Mouse (Mus musculus): ENCODE results near the gene Tex2.
"Not testable (repeated sequence)": the region's sequence is repeated elsewhere in the genome, so short reads cannot be mapped to it uniquely, and the experiment has no call there.

Gene Tex2

GRCm38 (mm10) chr11:106622056-106622455 is 8.8 kb upstream of the Tex2 start:
- no peak for DNase-seq (ENCODE audit: extremely low spot score, low read depth, low spot score)

- not testable (repeated sequence) for DNase-seq (ENCODE audit: extremely low spot score, low read depth, low spot score)
These were observed 5.5 kb upstream of the Tex2 start for GRCm38 (mm10) chr11:106618768-106619167.

GRCm38 (mm10) chr11:106617821-106618580 is 4.8 kb upstream of the Tex2 start:
- no peak for DNase-seq (ENCODE audit: extremely low spot score, low read depth, low spot score)

GRCm38 (mm10) chr11:106615561-106615960 is 2.3 kb upstream of the Tex2 start:
- DNase-seq (ENCODE audit: extremely low spot score, low read depth, low spot score) = no peak

GRCm38 (mm10) chr11:106614339-106614645 is 1.1 kb upstream of the Tex2 start:
- no peak for DNase-seq (ENCODE audit: extremely low spot score, low read depth, low spot score)

- DNase-seq (ENCODE audit: extremely low spot score, low read depth, low spot score) = no peak
These were observed 565 bp upstream of the Tex2 start for GRCm38 (mm10) chr11:106613638-106614338.

GRCm38 (mm10) chr11:106612209-106612960 is 838 bp downstream of the Tex2 start:
- DNase-seq (ENCODE audit: extremely low spot score, low read depth, low spot score) = no peak

- no peak for DNase-seq (ENCODE audit: extremely low spot score, low read depth, low spot score)
These were observed 3.5 kb downstream of the Tex2 start for GRCm38 (mm10) chr11:106609731-106610130.

- DNase-seq (ENCODE audit: extremely low spot score, low read depth, low spot score) = no peak
These were observed 5.9 kb downstream of the Tex2 start for GRCm38 (mm10) chr11:106607316-106607715.

- no peak for DNase-seq (ENCODE audit: extremely low spot score, low read depth, low spot score)
These were observed 7.2 kb downstream of the Tex2 start for GRCm38 (mm10) chr11:106606042-106606441.

GRCm38 (mm10) chr11:106603230-106603629 is 10.0 kb downstream of the Tex2 start:
- no peak for DNase-seq (ENCODE audit: extremely low spot score, low read depth, low spot score)

- DNase-seq (ENCODE audit: extremely low spot score, low read depth, low spot score) = no peak
These were observed 13.1 kb downstream of the Tex2 start for GRCm38 (mm10) chr11:106600124-106600523.

- no peak for DNase-seq (ENCODE audit: extremely low spot score, low read depth, low spot score)
These were observed 13.9 kb downstream of the Tex2 start for GRCm38 (mm10) chr11:106599345-106599744.

GRCm38 (mm10) chr11:106598339-106598738 is 14.9 kb downstream of the Tex2 start:
- DNase-seq (ENCODE audit: extremely low spot score, low read depth, low spot score) = no peak

- no peak for DNase-seq (ENCODE audit: extremely low spot score, low read depth, low spot score)
These were observed 15.4 kb downstream of the Tex2 start for GRCm38 (mm10) chr11:106597737-106598330.

GRCm38 (mm10) chr11:106591183-106591582 is 22.0 kb downstream of the Tex2 start:
- no peak for DNase-seq (ENCODE audit: extremely low spot score, low read depth, low spot score)

- no peak for DNase-seq (ENCODE audit: extremely low spot score, low read depth, low spot score)
These were observed 23.1 kb downstream of the Tex2 start for GRCm38 (mm10) chr11:106590143-106590542.

GRCm38 (mm10) chr11:106588781-106589180 is 24.4 kb downstream of the Tex2 start:
- DNase-seq (ENCODE audit: extremely low spot score, low read depth, low spot score) = no peak

GRCm38 (mm10) chr11:106587786-106588519 is 25.3 kb downstream of the Tex2 start:
- DNase-seq (ENCODE audit: extremely low spot score, low read depth, low spot score) = no peak

- no peak for DNase-seq (ENCODE audit: extremely low spot score, low read depth, low spot score)
These were observed 29.4 kb downstream of the Tex2 start for GRCm38 (mm10) chr11:106583801-106584200.

- no peak for DNase-seq (ENCODE audit: extremely low spot score, low read depth, low spot score)
These were observed 31.9 kb downstream of the Tex2 start for GRCm38 (mm10) chr11:106581357-106581756.
